Mouse (Mus musculus) liver, adult 2 months (tissue): ENCODE data around the gene Itgad. TPM values are rescaled to one million over a fixed set of nuclear protein-coding genes. Genes with fewer than 3 reads are reported as not detected.

Experiments
- DNase-seq: peaks from one replicate; pipeline ENCODE4 v3.0.0-alpha.2; 2011; ENCODE audit warnings: low read depth, low spot score; ENCODE audit errors: extremely low read depth
- H3K27ac ChIP-seq: fragments of 200-500 bp; replicated peaks from 2 replicates; pipeline ENCODE4 v1.5.1; 2012; ENCODE audit warnings: low read depth, mild to moderate bottlenecking, control low read depth, inconsistent platforms, low read length; ENCODE audit not compliant: insufficient read depth
- H3K27me3 ChIP-seq: fragments of 200-500 bp; 2 replicates; pipeline ENCODE4 v1.6.1; 2012; ENCODE audit warnings: mild to moderate bottlenecking, moderate library complexity, low read length, inconsistent platforms; ENCODE audit not compliant: control insufficient read depth, insufficient read depth
- H3K36me3 ChIP-seq: fragments of 200-500 bp; 2 replicates; pipeline ENCODE4 v1.6.1; 2012; ENCODE audit warnings: low read length, inconsistent platforms; ENCODE audit not compliant: control insufficient read depth, insufficient read depth
- H3K4me1 ChIP-seq: fragments of 200-500 bp; 2 replicates; pipeline ENCODE4 v1.6.1; 2011; ENCODE audit warnings: low read length; ENCODE audit not compliant: control insufficient read depth, insufficient read depth
- H3K4me3 ChIP-seq: fragments of 200-500 bp; 2 replicates; pipeline ENCODE4 v1.5.1; 2011; ENCODE audit warnings: low read depth, mild to moderate bottlenecking, control low read depth, low read length, moderate library complexity; ENCODE audit not compliant: insufficient read depth
- H3K79me2 ChIP-seq: fragments of 200-500 bp; 2 replicates; pipeline ENCODE4 v1.6.1; 2012; ENCODE audit warnings: inconsistent platforms, mild to moderate bottlenecking, low read length, moderate library complexity; ENCODE audit not compliant: control insufficient read depth, insufficient read depth
- H3K9ac ChIP-seq: fragments of 200-500 bp; 2 replicates; pipeline ENCODE4 v1.6.1; 2012; ENCODE audit warnings: low read depth, mild to moderate bottlenecking, control low read depth, inconsistent platforms, low read length
- CTCF ChIP-seq: fragments of 200-500 bp; IDR thresholded peaks from 2 replicates; pipeline ENCODE4 v1.5.1; 2011; ENCODE audit warnings: low read depth, low read length, control low read depth
- POLR2A ChIP-seq: fragments of 200-500 bp; IDR thresholded peaks from 2 replicates; pipeline ENCODE4 v1.6.1; 2011; ENCODE audit warnings: low read length, control low read depth; ENCODE audit not compliant: insufficient read depth; ENCODE audit errors: extremely low read depth
- WGBS: fragments of 180-500 bp; shearing (Covaris S2); methylation state at CpG from one replicate; pipeline ENCODE4 v1.1.7; 2018; 5-methylcytosine and 5-hydroxymethylcytosine counted together
- polyA plus RNA-seq: library from polyadenylated mRNA; depleted of rRNA; stranded (reverse); fragments of >200 nt; gene quantifications from 2 replicates; pipeline ENCODE4 v1.2.3, GENCODE M21; 2012
- total RNA-seq: library from RNA; depleted of rRNA; stranded (reverse); fragments of >200 nt; gene quantifications from 2 replicates; pipeline ENCODE4 v1.2.3, GENCODE M21; 2014

Gene Itgad
- total and polyA plus RNA-seq, 2 experiments, result 0.02 to 0.09 TPM

- no peaks in the 10 kb centered on the region for H3K4me1 ChIP-seq
- 69% methylated on average over 5 of the region's 5 CpGs for WGBS
- no peak overlapping the region for H3K27ac ChIP-seq
- TF ChIP-seq POLR2A (no peak), CTCF (no peak)
- no peaks in the 10 kb centered on the region for H3K27me3 ChIP-seq
- no peak overlapping the region for H3K9ac ChIP-seq
- H3K79me2 ChIP-seq, result no peaks in the 10 kb centered on the region
- no peaks in the 10 kb centered on the region for H3K36me3 ChIP-seq
- no peak overlapping the region for H3K4me3 ChIP-seq
- DNase-seq, result no peak
These were observed 38.8 kb upstream of the Itgad start for GRCm38 (mm10) chr7:128115211-128115958.

- no peaks in the 10 kb centered on the region for H3K27me3 ChIP-seq
- no peak for DNase-seq
- H3K27ac ChIP-seq, result no peak overlapping the region
- no peak overlapping the region for H3K9ac ChIP-seq
- WGBS, result 90% methylated on average over 5 of the region's 5 CpGs
- TF ChIP-seq POLR2A (no peak), CTCF (no peak)
- H3K4me3 ChIP-seq, result no peak overlapping the region
- no peaks in the 10 kb centered on the region for H3K4me1 ChIP-seq
- H3K36me3 ChIP-seq, result no peaks in the 10 kb centered on the region
- no peaks in the 10 kb centered on the region for H3K79me2 ChIP-seq
These were observed 37.8 kb upstream of the Itgad start for GRCm38 (mm10) chr7:128116396-128116795.

GRCm38 (mm10) chr7:128119726-128120490 lies 34.3 kb upstream of the Itgad start:
- H3K36me3 ChIP-seq, result no peaks in the 10 kb centered on the region
- TF ChIP-seq CTCF (no peak), POLR2A (no peak)
- H3K27me3 ChIP-seq, result no peaks in the 10 kb centered on the region
- no peaks in the 10 kb centered on the region for H3K79me2 ChIP-seq
- H3K9ac ChIP-seq, result no peak overlapping the region
- WGBS, result 84% methylated on average over 6 of the region's 6 CpGs
- no peaks in the 10 kb centered on the region for H3K4me1 ChIP-seq
- no peak overlapping the region for H3K27ac ChIP-seq
- peak; percentile 3 for DNase-seq
- H3K4me3 ChIP-seq, result no peak overlapping the region

DNA sequence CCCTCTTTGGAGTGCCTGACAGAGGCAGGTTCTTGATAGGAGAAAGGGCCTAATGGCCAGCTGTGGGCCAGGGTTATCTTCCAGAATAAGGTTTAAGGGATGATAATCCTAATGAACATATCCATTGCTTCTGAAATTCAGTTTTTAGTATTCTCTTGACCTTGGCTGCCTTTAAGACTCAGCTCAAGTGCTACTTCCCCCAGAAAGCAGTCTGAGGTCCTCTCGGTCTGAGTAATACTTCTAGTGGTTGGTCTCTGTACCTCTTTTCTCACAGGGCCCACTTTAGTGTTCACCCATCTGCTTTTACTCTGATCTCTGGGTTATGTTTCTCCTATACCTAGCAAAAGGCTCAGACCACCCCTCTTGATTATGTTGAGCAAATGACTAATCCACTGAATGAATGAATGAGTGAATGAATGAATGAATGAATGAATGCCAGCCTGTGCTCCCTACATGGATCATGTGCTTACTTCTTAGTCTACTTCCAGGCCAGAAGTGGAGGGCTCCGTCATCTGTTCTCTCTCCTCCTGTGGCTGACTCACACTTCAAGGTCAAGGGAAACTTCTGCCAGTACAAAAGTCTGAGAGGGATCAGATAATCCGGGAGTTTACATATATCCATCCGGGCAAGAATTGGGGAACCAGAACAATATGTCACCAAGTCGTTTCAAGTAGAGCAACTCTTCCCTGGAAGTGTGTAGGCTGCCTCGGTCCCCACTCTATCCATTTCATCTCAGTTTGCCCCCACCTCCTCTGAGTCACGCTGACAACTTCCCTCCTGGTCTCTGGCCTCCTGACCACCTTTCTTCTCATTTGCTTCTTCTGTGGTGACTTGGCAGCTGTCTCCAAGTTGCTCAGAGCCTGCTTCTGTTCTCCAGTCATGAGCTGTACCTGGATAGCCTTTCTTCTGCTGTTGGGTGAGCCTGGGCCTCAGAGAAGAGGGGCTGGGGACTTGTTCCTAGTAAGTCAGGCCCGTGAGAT lies 25.1 kb upstream of the Itgad start, which contains the start of gene Itgax:
Gene Itgax (plus strand): TSS at position 807 of the 980 bp plus-strand sequence.
- no peak for TF ChIP-seq CTCF
- TF ChIP-seq POLR2A, result no peak
- Histone ChIP-seq H3K79me2 (no peaks in the 10 kb centered on the region), H3K9ac (no peak within 1 kb of the TSS), H3K27ac (no peak within 1 kb of the TSS), H3K36me3 (no peaks in the 10 kb centered on the region), H3K27me3 (no peaks in the 10 kb centered on the region), H3K4me1 (no peaks in the 10 kb centered on the region; the same call in 1 of the 2 replicates), H3K4me3 (no peak within 1 kb of the TSS)
- DNase-seq, result peak; percentile 4
- 65% methylated on average over 8 of the region's 8 CpGs for WGBS

DNA sequence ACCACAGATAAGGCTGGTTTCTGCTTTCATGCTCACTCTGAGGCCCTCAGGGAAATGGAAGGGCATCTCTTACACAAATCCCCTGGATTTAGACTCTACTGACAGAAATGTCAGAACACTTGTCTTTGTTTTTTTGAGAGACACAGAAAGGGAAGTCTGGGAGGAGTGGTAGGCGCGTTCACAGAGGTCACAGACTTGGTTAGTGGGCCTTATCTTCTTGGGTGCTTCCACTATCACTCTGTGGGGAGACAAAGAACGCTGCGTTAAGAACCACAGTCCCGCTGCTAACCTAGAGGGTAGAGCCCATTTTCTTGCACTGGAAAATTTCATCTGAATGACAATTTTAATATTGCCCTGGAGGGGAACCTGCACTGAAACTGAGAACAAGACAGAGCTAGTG lies 22.0 kb upstream of the Itgad start:
- no peak overlapping the region for H3K4me3 ChIP-seq
- no peaks in the 10 kb centered on the region for H3K36me3 ChIP-seq
- peak; percentile 3 for DNase-seq
- no peak overlapping the region for H3K9ac ChIP-seq
- no peaks in the 10 kb centered on the region for H3K79me2 ChIP-seq
- H3K27me3 ChIP-seq, result no peaks in the 10 kb centered on the region
- WGBS, result 77% methylated on average over 5 of the region's 5 CpGs
- no peak for TF ChIP-seq CTCF
- TF ChIP-seq POLR2A, result no peak
- no peaks in the 10 kb centered on the region; the same call in 1 of the 2 replicates for H3K4me1 ChIP-seq
- no peak overlapping the region for H3K27ac ChIP-seq
